Comparison of ENCODE assay signal across 8 mouse cellular contexts in the genomic region with DNA sequence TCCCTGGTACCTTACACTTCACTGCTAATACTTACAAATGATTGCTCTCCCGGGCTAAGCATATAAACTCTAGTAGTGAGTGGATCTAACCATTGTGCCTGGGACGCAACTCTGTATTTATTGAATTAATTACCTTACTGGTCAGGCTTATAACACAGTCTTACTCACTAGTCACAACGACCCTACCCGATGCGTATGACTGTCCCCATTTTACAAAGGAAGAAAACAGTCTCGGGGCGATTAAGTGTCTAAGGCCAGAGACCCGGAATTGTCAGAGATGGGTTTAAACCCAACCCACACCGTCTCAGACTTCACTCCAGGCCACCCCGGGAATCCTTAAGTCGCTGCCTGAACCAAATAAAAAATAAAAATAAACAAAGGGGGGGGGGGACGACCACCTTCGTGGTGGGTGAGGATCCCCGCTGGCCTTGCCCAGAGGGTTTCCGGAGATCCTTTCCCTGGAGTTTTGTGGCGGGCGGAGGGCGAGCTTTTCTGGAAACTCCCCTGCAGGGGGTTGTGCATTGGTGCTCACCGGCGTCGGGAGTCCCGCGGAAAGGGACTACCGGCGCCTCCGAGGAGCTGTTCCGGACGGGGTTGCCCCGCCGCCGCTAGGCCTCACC. TPM values are rescaled to one million over a fixed set of nuclear protein-coding genes. Genes with fewer than 3 reads are reported as not detected.
A peak's percentile ranks its signal among the peaks of the same experiment; 100 is the strongest.
DNase-seq lines count a peak whose midpoint lies in the region; ATAC-seq and TF ChIP-seq lines count a peak whose summit lies in the region.

No protein-coding gene starts in this region.

- no peak for TF ChIP-seq POLR2A in olfactory bulb, adult 2 months (IDR thresholded peaks at IDR 0.05; ENCODE audit: insufficient read depth, low read depth, low read length)

- DNase-seq in heart, embryonic 10.5 days (ENCODE audit: low spot score), result no peak
- no peak for DNase-seq in heart, adult 8-10 months (ENCODE audit: low spot score)
- DNase-seq in CD4-positive helper T cell, adult 2 months (ENCODE audit: low read depth, low spot score), result peak; percentile 21
- DNase-seq in embryonic facial prominence, embryonic 14.5 days (ENCODE audit: low spot score), result peak; percentile 23
- DNase-seq in urinary bladder, postnatal 25 days (ENCODE audit: low spot score), result no peak
- DNase-seq in kidney, adult 9 months, result no peak

- peak overlapping the region; percentile 92 for H3K4me3 ChIP-seq in heart, embryonic 10.5 days
- peak overlapping the region; percentile 88 for H3K4me3 ChIP-seq in embryonic facial prominence, embryonic 14.5 days (ENCODE audit: low read depth, low read length)
- peak overlapping the region; percentile 82 for H3K4me3 ChIP-seq in limb, embryonic 12.5 days (replicated peaks)
- peak overlapping the region; percentile 91 for H3K4me3 ChIP-seq in olfactory bulb, adult 2 months (ENCODE audit: insufficient read depth, low read depth, low read length)

- no peaks in the 10 kb centered on the region for H3K27me3 ChIP-seq in heart, embryonic 10.5 days (ENCODE audit: insufficient read depth, poor library complexity, severe bottlenecking)
- H3K27me3 ChIP-seq in embryonic facial prominence, embryonic 14.5 days (replicated peaks; ENCODE audit: control insufficient read depth, insufficient read depth, low read length), result no peaks in the 10 kb centered on the region
- no peaks in the 10 kb centered on the region for H3K27me3 ChIP-seq in limb, embryonic 12.5 days

- peak overlapping the region; percentile 100 for H3K27ac ChIP-seq in heart, embryonic 10.5 days
- peak overlapping the region; percentile 100 for H3K27ac ChIP-seq in embryonic facial prominence, embryonic 14.5 days (replicated peaks; ENCODE audit: low read depth, low read length)
- peak overlapping the region; percentile 99 for H3K27ac ChIP-seq in limb, embryonic 12.5 days
- peak overlapping the region; percentile 92; the same call in 1 of the 2 replicates for H3K27ac ChIP-seq in olfactory bulb, adult 2 months (ENCODE audit: insufficient read depth, low read depth, low read length)

- H3K4me2 ChIP-seq in embryonic facial prominence, embryonic 14.5 days (ENCODE audit: low read depth, low read length), result peak overlapping the region; percentile 76
- peak overlapping the region; percentile 68 for H3K4me2 ChIP-seq in limb, embryonic 12.5 days

- ATAC-seq in embryonic facial prominence, embryonic 14.5 days (ENCODE audit: low read depth), result peak; percentile 51
- no peak for ATAC-seq in limb, embryonic 12.5 days (ENCODE audit: insufficient number of reproducible peaks, insufficient read depth, low FRiP score, low TSS enrichment, low read depth)

- H3K36me3 ChIP-seq in heart, embryonic 10.5 days, result peaks cover 31% of the 10 kb centered on the region
- peaks cover 31% of the 10 kb centered on the region for H3K36me3 ChIP-seq in embryonic facial prominence, embryonic 14.5 days (ENCODE audit: control insufficient read depth, insufficient read depth, low read length)
- peaks cover 31% of the 10 kb centered on the region for H3K36me3 ChIP-seq in limb, embryonic 12.5 days

- H3K4me1 ChIP-seq in heart, embryonic 10.5 days, result peaks cover 17% of the 10 kb centered on the region; the same call in 1 of the 2 replicates
- peaks cover 22% of the 10 kb centered on the region for H3K4me1 ChIP-seq in embryonic facial prominence, embryonic 14.5 days (ENCODE audit: control insufficient read depth, insufficient read depth, low read length)
- peaks cover 29% of the 10 kb centered on the region for H3K4me1 ChIP-seq in limb, embryonic 12.5 days (replicated peaks)
- H3K4me1 ChIP-seq in olfactory bulb, adult 2 months (ENCODE audit: control insufficient read depth, insufficient read depth, low read length), result peaks cover 2% of the 10 kb centered on the region; the same call in 1 of the 2 replicates

- no peak for TF ChIP-seq CTCF in olfactory bulb, adult 2 months (IDR thresholded peaks at IDR 0.05; ENCODE audit: insufficient read depth, low read depth, low read length)

- H3K9ac ChIP-seq in embryonic facial prominence, embryonic 14.5 days (ENCODE audit: low read depth, low read length), result peak overlapping the region; percentile 99
- H3K9ac ChIP-seq in limb, embryonic 12.5 days (replicated peaks), result peak overlapping the region; percentile 99

- H3K9me3 ChIP-seq in heart, embryonic 10.5 days, result no peaks in the 10 kb centered on the region
- H3K9me3 ChIP-seq in embryonic facial prominence, embryonic 14.5 days (ENCODE audit: control insufficient read depth, low read length), result no peaks in the 10 kb centered on the region
- H3K9me3 ChIP-seq in limb, embryonic 12.5 days, result no peaks in the 10 kb centered on the region

- under 1% methylated on average over 31 of the region's 31 CpGs for WGBS in heart, embryonic 10.5 days
- WGBS in embryonic facial prominence, embryonic 14.5 days, result under 1% methylated on average over 31 of the region's 31 CpGs
- WGBS in limb, embryonic 12.5 days, result under 1% methylated on average over 31 of the region's 31 CpGs
- WGBS in olfactory bulb, adult 2 months, result under 1% methylated on average over 31 of the region's 31 CpGs

RNA-seq across cellular contexts. Expression of a gene that starts 1.1 kb away (rescaled TPM):
- polyA plus RNA-seq in heart, embryonic 10.5 days (2016; fragmentation: Nextera tagmentation; extraction: Ambion mirVana), result 191 and 259 TPM in 2 replicates
- 10 to 100 TPM; 34.8 to 44.8 (median 41.2) TPM for total RNA-seq in heart, adult 8-10 months (2022)
- polyA plus RNA-seq in embryonic facial prominence, embryonic 14.5 days (2014; fragmentation: Nextera tagmentation; extraction: Ambion mirVana), result 130 and 146 TPM in 2 replicates
- polyA plus RNA-seq in limb, embryonic 12.5 days (2016; fragmentation: Nextera tagmentation; extraction: Ambion mirVana), result 403 and 407 TPM in 2 replicates
- polyA plus RNA-seq in olfactory bulb, adult 2 months (2012; ENCODE audit: insufficient read depth, insufficient read length, low replicate concordance, missing spikeins), result 488 TPM in 1 of 2 replicates, not detected in the other

RNA-seq across cellular contexts. Expression of a gene that starts 14.1 kb away (rescaled TPM):
- 0.68 and 1.6 TPM in 2 replicates for polyA plus RNA-seq in heart, embryonic 10.5 days (2016; fragmentation: Nextera tagmentation; extraction: Ambion mirVana)
- total RNA-seq in heart, adult 8-10 months (2022), result 10 to 100 TPM; 26.5 to 44.5 (median 31.0) TPM
- 0.66 and 0.70 TPM in 2 replicates for polyA plus RNA-seq in embryonic facial prominence, embryonic 14.5 days (2014; fragmentation: Nextera tagmentation; extraction: Ambion mirVana)
- 0.15 and 0.36 TPM in 2 replicates for polyA plus RNA-seq in limb, embryonic 12.5 days (2016; fragmentation: Nextera tagmentation; extraction: Ambion mirVana)
- polyA plus RNA-seq in olfactory bulb, adult 2 months (2012; ENCODE audit: insufficient read depth, insufficient read length, low replicate concordance, missing spikeins), result not detected in 2 replicates

RNA-seq across cellular contexts. Expression of a gene that starts 55.3 kb away (rescaled TPM):
- polyA plus RNA-seq in heart, embryonic 10.5 days (2016; fragmentation: Nextera tagmentation; extraction: Ambion mirVana), result not detected in 2 replicates
- not detected for total RNA-seq in heart, adult 8-10 months (2022)
- 0.10 and 0.26 TPM in 2 replicates for polyA plus RNA-seq in embryonic facial prominence, embryonic 14.5 days (2014; fragmentation: Nextera tagmentation; extraction: Ambion mirVana)
- 0.21 and 0.41 TPM in 2 replicates for polyA plus RNA-seq in limb, embryonic 12.5 days (2016; fragmentation: Nextera tagmentation; extraction: Ambion mirVana)
- not detected in 2 replicates for polyA plus RNA-seq in olfactory bulb, adult 2 months (2012; ENCODE audit: insufficient read depth, insufficient read length, low replicate concordance, missing spikeins)

Comparison
In these comparisons a context has a peak if more than half of its experiments do, and no peak if none do; other contexts are left out.
1. DNase-seq: peak in CD4-positive helper T cell, adult 2 months (single experiment) and embryonic facial prominence, embryonic 14.5 days (single experiment); none in heart, embryonic 10.5 days (single experiment), heart, adult 8-10 months (single experiment), urinary bladder, postnatal 25 days (single experiment) and kidney, adult 9 months (single experiment).
2. Peak in every context shown above with its lines, with median percentiles within 50 percentile points of each other: H3K27ac ChIP-seq and H3K4me3 ChIP-seq.